Mouse (Mus musculus): ENCODE results near the gene Wfdc17.
A peak's percentile ranks its signal among the peaks of the same experiment; 100 is the strongest.

Gene Wfdc17

DNA sequence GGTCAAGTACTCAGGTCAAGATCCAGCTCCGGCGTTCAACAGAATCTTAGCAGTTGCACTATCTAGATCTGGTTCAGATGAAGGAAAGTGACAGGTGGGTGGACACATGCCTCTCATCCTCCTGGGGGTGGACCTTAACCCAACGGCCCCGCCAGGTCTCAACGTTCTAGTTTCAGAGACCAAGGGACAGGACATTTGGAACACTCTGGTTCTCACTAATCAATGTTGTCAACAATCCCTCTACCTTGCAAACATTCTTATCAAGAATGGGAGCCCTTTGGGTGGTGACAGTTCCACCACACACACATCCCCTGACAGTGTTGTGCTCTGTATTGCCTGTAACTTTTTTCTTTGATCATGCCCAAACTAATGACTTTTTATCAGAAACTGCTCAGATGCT is 38.0 kb downstream of the Wfdc17 start:
- no peak for DNase-seq

DNA sequence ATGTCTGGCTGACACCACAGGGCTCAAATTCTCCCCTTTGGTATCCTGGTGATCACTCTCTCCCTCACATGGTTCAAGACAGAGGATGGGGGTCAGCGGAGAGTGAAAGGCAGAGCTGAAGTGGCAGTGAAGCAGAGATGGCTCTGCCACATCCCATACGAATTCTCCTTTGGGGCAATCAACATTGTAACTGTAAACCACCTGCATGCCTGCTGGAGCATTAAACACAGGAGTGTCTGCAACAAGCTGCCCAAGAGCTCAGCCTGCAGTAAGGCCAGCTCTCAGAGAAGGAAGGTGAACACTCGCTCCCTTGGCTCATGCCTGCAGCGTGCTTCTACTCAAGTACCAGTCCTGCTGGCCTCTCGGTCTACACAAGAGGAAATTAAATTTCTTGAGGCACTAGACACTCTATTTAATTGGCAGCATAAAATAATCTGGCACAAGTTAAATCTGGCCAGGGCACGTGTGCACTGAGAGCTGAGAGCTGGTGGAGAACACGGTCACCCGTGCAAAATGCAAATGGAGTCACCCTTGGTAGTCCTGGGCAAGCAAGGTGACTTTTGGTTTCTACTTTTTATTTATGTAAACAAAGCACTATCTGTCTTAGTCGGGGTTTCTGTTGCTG is 39.1 kb downstream of the Wfdc17 start:
- no peak for DNase-seq

DNA sequence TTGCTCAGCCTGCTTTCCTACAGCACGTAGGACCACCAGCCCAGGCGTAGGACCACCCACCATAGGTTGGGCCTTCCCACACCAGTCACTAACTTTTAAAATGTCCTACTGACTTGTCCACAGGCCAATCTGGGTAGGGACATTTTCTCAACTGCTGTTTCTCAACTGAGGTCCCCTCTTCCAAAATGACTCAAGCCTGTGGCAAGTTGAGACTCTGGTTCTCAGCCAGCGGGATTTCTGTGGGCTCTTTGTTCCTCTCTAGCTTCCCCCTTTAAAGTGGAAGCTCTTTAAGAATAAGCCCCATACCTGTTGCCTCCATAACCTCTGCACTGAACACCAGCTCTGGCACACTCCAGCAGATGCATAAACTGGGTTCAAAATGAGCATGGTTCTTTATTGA is 39.7 kb downstream of the Wfdc17 start:
- no peak for DNase-seq

DNA sequence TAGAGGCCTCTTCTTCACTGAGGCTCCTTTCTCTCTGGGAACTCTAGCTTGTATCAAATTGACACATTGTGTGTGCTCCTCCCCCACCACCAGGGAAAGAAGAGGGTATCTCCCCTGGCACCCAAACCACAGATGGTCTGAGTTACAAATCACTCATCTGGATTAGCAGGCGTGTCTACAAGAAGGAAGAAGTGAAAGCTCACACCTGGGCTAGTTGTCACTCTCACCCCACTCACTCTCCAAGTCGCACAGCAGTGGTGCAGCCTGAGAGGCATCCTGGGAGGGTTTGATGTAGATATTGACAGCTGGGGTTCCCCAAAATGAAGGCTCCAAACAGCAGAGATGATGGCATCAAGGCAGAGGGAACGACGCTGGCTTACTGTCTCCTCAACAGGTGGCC is 42.4 kb downstream of the Wfdc17 start:
- DNase-seq = no peak

DNA sequence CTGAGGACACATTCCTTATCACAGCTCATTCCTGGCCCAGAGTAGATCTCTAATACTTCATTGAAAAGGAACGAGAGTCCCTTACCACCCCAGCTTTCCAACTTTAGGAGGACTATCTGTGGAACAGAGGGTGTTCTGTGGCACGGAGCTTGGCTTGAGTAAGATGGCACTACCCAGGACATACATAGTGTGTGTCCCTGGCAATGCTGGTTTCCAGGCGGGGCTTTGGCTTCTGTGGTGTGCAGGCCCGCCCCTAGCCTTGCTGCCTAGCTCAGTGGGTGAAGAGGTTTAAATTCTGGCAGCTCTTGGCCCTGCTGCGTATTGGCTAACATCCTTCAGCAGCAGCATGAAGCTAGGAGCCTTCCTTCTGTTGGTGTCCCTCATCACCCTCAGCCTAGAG is 42.9 kb downstream of the Wfdc17 start, which contains the start of gene Wfdc21:
Wfdc21 (plus strand) TSS at position 260 of the 400 bp plus-strand sequence.
- DNase-seq = no peak

DNA sequence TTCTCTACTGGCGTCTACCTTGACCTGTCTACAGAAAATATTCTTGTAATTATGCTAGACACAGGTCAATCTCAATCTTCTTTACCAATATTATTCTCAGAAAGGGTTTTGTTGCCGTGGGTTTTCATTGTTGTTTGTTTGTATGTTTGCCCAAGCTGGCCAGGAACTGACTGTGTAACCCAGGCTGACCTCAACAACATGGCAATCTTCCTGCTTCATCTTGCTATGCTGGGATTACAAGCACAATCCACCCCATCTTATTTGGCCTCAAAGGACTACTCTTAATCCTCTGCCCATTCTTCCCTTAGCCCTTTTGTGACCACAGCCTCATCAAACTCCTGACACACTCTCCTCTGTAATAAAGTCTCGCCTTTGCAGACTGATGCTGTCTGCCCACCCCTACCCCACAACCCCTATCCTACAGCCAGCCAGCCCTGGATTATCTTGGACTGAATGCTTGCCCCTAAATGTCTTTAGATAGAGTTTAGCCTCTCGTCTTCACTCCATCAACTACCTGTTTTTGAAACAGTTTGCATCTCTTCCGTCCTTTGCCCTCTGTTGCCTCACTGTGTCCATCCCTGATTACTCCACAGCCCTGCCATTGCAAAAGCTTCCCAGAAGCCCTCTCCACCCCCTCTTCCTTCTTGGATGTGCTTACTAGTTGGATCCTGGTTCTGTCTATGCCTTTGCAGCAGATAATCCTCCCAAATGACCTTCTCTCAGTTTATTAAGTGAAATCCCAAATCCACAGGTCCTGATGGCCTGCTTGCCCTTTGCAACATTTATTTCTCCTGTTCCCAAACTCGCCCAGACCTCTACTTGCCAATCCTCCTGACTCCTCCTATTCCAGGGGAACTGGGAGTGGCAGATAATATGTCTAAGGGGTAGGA is 43.8 kb downstream of the Wfdc17 start:
- DNase-seq = no peak

DNA sequence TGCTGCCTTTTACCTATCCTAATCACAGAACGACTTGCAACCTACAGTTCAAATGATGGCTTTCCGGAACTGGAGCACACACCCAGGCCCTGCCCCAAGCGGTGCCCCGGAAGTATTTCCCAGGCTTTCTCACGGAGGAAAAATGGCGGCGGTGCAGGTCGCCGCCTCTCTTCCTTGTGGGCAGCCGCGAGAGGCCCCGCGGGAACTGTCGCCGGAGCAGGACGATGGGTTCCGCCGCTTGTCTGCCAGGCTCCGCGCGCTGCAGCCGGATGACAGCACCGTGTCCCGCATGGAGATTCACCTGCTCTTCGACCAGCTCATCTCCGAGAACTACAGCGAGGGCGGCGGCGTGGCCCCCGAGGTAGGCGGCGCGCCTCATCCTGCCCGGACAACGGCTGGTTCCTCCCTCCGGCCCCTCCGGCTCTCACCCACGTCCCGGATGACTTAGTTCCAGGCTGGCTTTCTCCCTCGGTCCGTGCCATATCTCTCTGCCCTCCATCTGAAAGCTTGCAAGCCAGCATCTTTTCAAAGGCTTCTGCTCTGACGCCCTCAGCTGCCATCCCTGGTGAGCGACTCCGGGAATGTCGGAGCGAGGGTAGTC is 49.9 kb downstream of the Wfdc17 start, which contains the start of gene Heatr6:
Heatr6 (plus strand) TSS at position 116 of the 601 bp plus-strand sequence.
- DNase-seq = peak; percentile 94

DNA sequence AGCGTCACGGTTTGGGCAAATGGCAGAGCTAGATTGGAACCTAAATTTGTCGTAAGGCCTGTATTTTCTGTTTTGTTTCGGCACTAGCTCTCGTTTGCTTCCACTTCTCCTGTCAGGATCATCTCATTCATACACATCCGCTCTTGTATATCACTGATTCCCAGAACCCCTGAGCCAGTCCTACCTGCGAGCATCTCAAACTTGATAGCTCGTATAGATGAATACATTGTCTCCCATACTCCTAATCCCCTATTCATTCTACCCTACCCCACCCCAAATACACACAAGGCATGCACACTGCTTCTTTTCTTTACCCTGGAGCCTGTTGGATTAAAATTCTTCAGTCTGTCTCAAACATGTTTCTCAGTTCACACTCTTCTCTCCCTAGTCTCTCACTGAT is 50.4 kb downstream of the Wfdc17 start:
- no peak for DNase-seq

Data from kidney, postnatal 10 days (tissue).